ENCODE assay signal across 24 mouse cellular contexts in the genomic region with DNA sequence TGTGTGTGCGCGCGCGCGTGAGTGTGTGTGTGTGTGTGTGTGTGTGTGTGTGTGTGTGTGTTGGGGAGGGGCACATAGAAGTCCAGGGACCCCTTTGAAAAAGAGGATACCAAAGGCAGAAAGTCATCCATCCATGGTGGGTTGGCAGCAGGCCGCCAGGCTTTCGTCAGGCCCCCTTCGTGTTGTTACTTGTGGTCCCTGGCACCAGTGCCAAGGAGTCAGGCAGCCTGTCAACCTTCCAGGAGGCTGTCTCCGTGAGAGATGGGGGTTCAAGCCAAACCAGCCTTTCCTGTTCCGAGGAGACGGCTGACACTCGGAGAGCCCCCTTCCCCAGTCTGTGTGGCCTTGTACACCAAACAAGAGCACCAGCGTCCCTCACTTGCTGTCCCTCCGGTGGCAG. TPM values are rescaled to one million over a fixed set of nuclear protein-coding genes. Genes with fewer than 3 reads are reported as not detected.
DNase-seq lines count a peak whose midpoint lies in the region; ATAC-seq and TF ChIP-seq lines count a peak whose summit lies in the region.
"Had no signal": no experiment of that assay in that cellular context is flagged by ENCODE, and none has a peak within 500 bp of the region (broad histone marks: within the 10 kb centered on the region; RNA-seq: fewer than 3 reads in every experiment).

No protein-coding gene starts in this region.

- H3K4me2 ChIP-seq in neural tube, embryonic 13.5 days = no peak overlapping the region
- H3K4me2 ChIP-seq: heart, embryonic 13.5 days; liver, embryonic 11.5 days had no signal

- no peaks in the 10 kb centered on the region for H3K27me3 ChIP-seq in neural tube, embryonic 13.5 days
- H3K27me3 ChIP-seq: heart, embryonic 13.5 days had no signal

- TF ChIP-seq CTCF in gastrocnemius, adult 2 months (IDR thresholded peaks at IDR 0.05) = no peak

- H3K4me1 ChIP-seq in brown adipose tissue, adult 24 weeks (ENCODE audit: control insufficient read depth, insufficient read depth, insufficient read length, low read length) = 0 out of 2 replicates have a peak, but pooled peaks cover 3% of the 10 kb centered on the region
- H3K4me1 ChIP-seq in neural tube, embryonic 13.5 days (replicated peaks) = peaks cover 72% of the 10 kb centered on the region

- ATAC-seq in neural tube, embryonic 13.5 days (ENCODE audit: low read depth) = no peak
- ATAC-seq: forebrain, postnatal 0 days; liver, postnatal 0 days had no signal

- H3K27ac ChIP-seq in gastrocnemius, adult 2 months = peak overlapping the region; percentile 59
- H3K27ac ChIP-seq in brown adipose tissue, adult 24 weeks (replicated peaks; ENCODE audit: low read depth, low read length) = 0 out of 2 replicates have a peak overlapping the region, but pooled peaks have one; percentile 5
- H3K27ac ChIP-seq in neural tube, embryonic 13.5 days (replicated peaks) = peak overlapping the region; percentile 34; the same call in 1 of the 2 replicates
- H3K27ac ChIP-seq: heart, adult 2 months; heart, embryonic 13.5 days; kidney, postnatal 0 days; left cerebral cortex, adult 2 months had no signal

- H3K9ac ChIP-seq in neural tube, embryonic 13.5 days = no peak overlapping the region
- H3K9ac ChIP-seq: forebrain, postnatal 0 days; heart, embryonic 13.5 days; liver, postnatal 0 days had no signal

- no peaks in the 10 kb centered on the region for H3K9me3 ChIP-seq in neural tube, embryonic 13.5 days
- H3K9me3 ChIP-seq: heart, embryonic 13.5 days had no signal

- no peak overlapping the region for H3K4me3 ChIP-seq in gastrocnemius, adult 2 months
- H3K4me3 ChIP-seq in brown adipose tissue, adult 24 weeks (ENCODE audit: insufficient read depth, low read depth, low read length) = no peak overlapping the region
- no peak overlapping the region for H3K4me3 ChIP-seq in neural tube, embryonic 13.5 days
- H3K4me3 ChIP-seq: heart, adult 2 months; heart, embryonic 13.5 days; left cerebral cortex, adult 2 months had no signal

- peaks cover 92% of the 10 kb centered on the region for H3K36me3 ChIP-seq in neural tube, embryonic 13.5 days

- DNase-seq in gastrocnemius, adult 2 months = peak; percentile 35
- DNase-seq in gastrocnemius, postnatal 4 days (ENCODE audit: low spot score in 2 of 2) = no peak
- peak; percentile 29 for DNase-seq in lung, postnatal 10 days
- no peak for DNase-seq in lung, adult 18-20 months
- DNase-seq in urinary bladder, postnatal 14 days (ENCODE audit: low spot score) = no peak
- DNase-seq: adrenal gland, adult 2 months; forebrain, postnatal 0 days; gastrocnemius, postnatal 25 days; heart, adult 2 months; heart, postnatal 14 days; kidney, adult 18-20 months; liver, postnatal 0 days; lung, postnatal 14 days; retina, postnatal 1 day; right cerebral cortex, postnatal 25 days; spleen, adult 18-20 months had no signal

- intact Hi-C loops in gastrocnemius, adult 2 months (cut with DNase I) = loop anchor here (10.0 kb wide), 1 partner anchor 389 kb away; no protein-coding TSS in a partner anchor

- WGBS in neural tube, embryonic 13.5 days = 66% methylated on average over 14 of the region's 14 CpGs

RNA-seq across cellular contexts. Expression of a gene that starts 38.9 kb away (rescaled TPM):
- total RNA-seq in gastrocnemius, adult 2 months (2021) = 10 to 100 TPM; 46.1 to 52.4 TPM
- total RNA-seq in gastrocnemius, postnatal 4 days (2021) = 10 to 100 TPM; 94.6 to 97.6 TPM
- polyA plus RNA-seq in brown adipose tissue, adult 24 weeks (2012; ENCODE audit: insufficient read depth, insufficient read length, missing spikeins) = 12.8 and 14.5 TPM in 2 replicates
- 41.4 and 49.6 TPM in 2 replicates for polyA plus RNA-seq in neural tube, embryonic 13.5 days (2015; fragmentation: Nextera tagmentation; extraction: Ambion mirVana)
- total RNA-seq: megakaryocyte progenitor cell, adult 5-6 weeks; MEL had no signal

Comparison
In these comparisons a context has a peak if more than half of its experiments do, and no peak if none do; other contexts are left out.
1. DNase-seq: peak in gastrocnemius, adult 2 months (single experiment) and lung, postnatal 10 days (single experiment); none in gastrocnemius, postnatal 4 days (0 of 2), lung, adult 18-20 months (0 of 2) and urinary bladder, postnatal 14 days (single experiment).
2. H3K27ac ChIP-seq: peak in every context shown above with its lines; median percentile 59 in gastrocnemius, adult 2 months; 34 in neural tube, embryonic 13.5 days; 5 in brown adipose tissue, adult 24 weeks.